Mouse (Mus musculus) retina, postnatal 7 days (tissue): ENCODE measurements around the gene Tmem132d.

Experiments used
- DNase-seq: peaks from one replicate; pipeline ENCODE4 v3.0.0-alpha.2; 2012; ENCODE audit warnings: low read depth, low spot score

The Tmem132d gene

GRCm38 (mm10) chr5:128432916-128433315, at the start of gene Tmem132d:
Gene Tmem132d, minus strand, starts transcription at chr5:128433077.
- DNase-seq: no peak

- DNase-seq: no peak
Observed at GRCm38 (mm10) chr5:128480816-128481215, 47.9 kb upstream of the Tmem132d start.

DNA sequence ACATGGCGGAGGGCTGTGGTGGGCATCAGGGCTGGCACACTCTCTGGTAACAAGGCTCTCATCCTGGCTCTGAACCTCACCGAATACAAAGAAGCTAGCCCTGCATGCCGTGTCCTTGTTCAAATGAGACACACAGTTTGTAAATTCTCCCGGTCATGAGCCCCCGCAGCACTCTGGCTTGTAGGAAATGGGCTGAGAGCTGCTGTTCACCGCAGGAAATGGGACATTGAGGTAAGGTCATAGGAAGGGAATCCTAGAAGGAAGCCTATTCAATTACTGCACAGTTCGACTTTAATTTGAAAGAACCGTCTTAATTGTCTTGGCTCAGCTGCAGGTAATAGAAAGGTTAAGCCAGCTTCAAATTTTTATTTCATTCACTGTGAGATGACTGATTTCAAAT, 42.5 kb upstream of the Tmem132d start:
- no peak for DNase-seq

- DNase-seq: no peak
Observed at GRCm38 (mm10) chr5:128469812-128470211, 36.9 kb upstream of the Tmem132d start.

- no peak for DNase-seq
Observed at GRCm38 (mm10) chr5:128464514-128464913, 31.6 kb upstream of the Tmem132d start.

DNA sequence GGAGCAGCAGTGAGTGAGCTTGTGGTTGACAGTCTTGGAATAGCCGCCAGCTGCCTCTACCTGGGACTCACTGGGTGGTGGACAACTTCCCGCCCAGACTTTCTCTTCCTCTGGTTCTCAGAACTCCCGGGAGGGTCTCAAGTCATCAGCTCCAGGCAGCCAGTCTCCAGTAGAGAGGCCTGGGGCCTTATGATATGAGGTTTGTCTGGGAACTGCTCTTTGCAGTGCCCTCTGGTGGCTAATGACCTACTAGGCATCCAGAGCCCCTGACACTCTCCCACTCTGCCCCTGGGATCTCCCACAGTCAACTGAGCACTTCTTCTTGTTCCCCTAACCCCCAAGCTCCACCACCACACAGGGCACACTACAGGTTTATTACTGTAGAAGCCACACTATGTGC, 27.7 kb upstream of the Tmem132d start:
- no peak for DNase-seq

DNA sequence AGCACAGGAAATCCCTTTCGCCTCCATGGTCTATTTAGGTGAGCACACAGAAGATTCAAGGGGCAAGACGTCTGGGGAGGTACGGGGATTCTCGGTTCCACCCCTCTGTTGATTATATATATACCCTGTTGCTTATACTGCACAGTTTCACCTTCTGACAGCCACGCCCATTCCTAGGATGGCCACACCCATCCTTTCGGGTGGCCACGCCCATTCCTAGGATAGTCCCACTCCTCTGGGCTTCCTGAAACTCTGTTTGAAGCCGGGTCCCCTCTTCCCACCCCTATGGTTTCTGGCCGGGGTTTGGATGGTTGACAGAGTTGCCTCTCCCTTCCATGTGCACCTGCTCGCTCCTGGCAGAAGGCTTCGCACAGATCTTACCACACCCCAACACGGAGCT, 22.9 kb upstream of the Tmem132d start:
- no peak for DNase-seq

- no peak for DNase-seq
Observed at GRCm38 (mm10) chr5:128452196-128452595, 19.3 kb upstream of the Tmem132d start.

- DNase-seq: no peak
Observed at GRCm38 (mm10) chr5:128450808-128451207, 17.9 kb upstream of the Tmem132d start.

GRCm38 (mm10) chr5:128444876-128445275, 12.0 kb upstream of the Tmem132d start:
- no peak for DNase-seq

DNA sequence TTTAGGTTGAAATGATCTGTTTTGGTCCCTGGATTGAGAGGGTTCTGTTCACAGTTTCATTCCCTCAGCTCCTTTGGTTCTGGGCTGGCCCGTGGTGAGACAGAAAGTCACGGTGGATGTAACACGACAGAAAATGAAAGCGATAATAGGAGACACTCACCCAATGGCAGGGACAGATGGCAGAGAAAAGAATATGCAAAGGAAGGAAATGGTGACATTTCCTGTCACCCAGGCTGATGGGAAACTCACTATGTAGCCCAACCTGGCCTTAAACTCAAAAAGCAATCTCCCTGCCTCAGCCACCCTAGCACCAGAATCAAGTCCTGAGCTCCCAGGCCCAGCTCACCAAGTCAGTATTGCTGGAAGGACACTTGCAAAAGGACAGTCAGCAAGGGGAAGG, 11.0 kb upstream of the Tmem132d start:
- DNase-seq: no peak

GRCm38 (mm10) chr5:128441121-128441520, 8.2 kb upstream of the Tmem132d start:
- DNase-seq: no peak

DNA sequence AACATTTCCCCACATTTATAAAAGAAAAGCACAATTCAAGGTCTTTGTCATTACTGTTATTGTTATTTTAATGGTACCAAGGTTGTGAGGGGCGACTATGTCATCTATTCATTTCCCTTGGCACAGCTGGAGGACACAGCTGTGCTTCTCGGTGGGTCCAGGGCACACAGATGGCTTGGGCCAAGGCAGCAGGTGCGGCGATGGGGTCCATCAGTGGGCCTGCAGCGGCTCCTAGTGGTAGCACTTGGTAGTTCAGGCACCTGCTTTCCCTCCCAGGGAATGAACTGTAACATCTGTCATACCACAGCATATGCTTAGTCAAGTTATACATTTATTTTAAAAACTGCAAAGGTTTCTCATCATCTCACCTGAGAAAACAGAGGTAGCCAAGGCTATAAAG, 7.0 kb upstream of the Tmem132d start:
- DNase-seq: peak; percentile 52

- DNase-seq: no peak
Observed at GRCm38 (mm10) chr5:128438078-128438477, 5.2 kb upstream of the Tmem132d start.

DNA sequence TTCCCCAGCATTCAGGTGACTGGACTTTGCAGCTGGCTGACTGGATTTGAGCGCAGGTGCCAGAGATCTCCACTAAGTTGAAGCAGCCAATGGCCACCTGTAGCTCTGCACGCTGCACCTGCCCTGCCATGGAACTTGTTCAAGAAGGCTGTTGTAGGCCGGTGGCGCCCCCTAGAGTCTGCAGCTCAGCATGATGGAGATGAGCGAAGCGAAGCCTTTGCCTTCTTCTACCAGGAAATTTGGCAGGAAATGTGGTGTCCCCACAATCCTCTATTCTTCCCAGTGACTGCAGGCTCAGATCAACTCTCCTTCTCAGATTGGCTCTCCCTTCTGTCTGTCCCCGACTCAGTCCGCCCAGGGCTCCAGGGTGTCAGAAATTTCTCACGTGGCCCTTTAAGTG, 4.0 kb upstream of the Tmem132d start:
- peak; percentile 62 for DNase-seq

GRCm38 (mm10) chr5:128435683-128436082, 2.8 kb upstream of the Tmem132d start:
- no peak for DNase-seq

GRCm38 (mm10) chr5:128433786-128434185, 909 bp upstream of the Tmem132d start:
- DNase-seq: no peak

DNA sequence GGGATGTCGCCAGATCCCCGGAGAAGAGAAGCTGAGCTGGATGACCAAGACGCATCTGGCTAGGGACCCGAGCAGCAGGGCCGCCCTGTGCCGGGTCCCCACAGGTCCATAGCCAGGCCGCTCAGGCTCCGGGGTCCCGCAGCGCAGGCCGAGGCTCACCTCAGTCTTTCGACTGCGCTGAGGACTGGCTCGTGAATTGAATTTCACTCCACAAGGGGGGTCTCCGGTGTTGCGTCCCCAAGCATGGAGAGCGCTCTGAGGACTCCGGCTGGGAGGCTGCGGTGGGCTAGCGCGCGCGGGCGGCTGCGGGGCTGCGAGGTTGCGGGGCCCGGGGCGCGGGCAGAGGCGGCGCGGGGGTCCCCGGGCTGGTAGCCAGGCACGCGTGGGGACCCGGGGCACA, 455 bp downstream of the Tmem132d start:
- no peak for DNase-seq

DNA sequence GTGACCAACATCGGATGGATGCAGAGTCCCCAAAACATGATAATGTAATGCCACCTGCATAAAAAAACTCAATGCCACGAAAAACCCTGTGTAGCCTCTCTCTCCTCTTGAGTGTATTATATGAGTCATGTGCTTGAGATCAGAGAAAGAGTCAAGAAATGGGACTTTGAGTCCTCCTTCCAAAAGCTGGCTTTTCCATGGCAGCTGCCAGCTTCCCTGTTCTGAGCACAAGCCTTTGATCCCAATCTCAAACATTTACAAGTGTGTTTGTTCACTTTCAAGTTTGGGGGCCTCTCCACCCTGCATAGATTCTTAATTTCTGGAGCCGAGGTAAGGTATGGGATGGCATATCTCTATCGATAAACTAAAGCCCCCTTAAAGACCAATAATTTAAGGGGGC, 8.2 kb downstream of the Tmem132d start:
- DNase-seq: no peak

DNA sequence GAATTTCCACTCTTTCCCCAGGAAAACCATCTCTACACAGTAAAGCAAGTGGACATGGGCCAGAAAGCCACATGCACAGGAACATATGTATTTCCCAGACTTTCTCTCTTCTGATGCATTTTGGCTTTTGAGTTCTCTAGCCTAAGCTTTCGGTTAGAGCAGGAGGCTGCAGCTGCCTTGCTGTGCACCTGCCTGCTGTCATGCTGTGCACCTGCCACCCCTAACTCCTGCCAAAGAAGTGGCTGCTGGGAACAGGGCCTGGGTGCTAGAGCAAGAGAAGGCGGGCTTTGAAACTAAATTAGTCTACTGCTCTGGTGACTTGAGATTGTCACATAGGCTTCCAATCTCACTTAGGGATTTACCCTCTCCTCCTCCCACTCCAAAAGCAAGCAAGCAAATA, 8.7 kb downstream of the Tmem132d start:
- no peak for DNase-seq

DNA sequence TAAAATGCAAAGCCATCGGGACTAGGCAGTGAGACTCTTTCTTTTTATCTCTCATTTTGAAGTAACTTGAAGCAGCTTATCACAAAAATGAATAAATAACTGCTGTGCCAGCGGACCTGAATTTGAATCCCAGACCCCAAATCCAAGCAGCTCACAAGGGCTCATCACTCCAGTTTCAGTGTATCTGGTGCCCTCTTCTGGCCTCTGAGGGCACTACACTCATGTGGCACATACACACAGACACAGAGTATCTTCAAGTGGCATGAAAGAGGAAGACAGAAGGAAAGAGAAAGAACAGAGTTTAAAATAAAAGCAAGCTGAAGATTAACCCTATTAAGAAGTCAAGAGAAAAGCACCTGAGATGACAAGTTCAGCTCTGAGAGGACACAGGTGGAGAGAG, 10.8 kb downstream of the Tmem132d start:
- no peak for DNase-seq

- DNase-seq: no peak
Observed at GRCm38 (mm10) chr5:128418149-128418710, 14.6 kb downstream of the Tmem132d start.

DNA sequence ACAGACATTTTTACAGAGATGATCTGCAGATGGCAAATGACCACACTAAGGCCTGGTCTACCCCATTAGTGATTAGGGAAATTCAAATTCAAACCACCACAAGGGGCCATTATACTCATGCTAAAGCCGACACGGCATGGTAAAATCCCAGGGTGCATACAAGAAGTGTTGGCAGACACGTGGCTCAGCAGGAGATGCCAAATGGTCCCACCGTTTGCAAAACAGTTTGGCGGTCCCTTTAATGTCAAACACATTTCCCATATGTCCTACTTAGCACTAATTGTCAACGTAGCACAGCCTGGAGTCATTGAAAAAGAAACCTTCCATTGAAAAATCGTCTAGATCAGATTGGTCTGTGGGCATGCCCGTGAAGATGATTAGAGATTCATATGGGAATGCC, 18.8 kb downstream of the Tmem132d start:
- DNase-seq: no peak

DNA sequence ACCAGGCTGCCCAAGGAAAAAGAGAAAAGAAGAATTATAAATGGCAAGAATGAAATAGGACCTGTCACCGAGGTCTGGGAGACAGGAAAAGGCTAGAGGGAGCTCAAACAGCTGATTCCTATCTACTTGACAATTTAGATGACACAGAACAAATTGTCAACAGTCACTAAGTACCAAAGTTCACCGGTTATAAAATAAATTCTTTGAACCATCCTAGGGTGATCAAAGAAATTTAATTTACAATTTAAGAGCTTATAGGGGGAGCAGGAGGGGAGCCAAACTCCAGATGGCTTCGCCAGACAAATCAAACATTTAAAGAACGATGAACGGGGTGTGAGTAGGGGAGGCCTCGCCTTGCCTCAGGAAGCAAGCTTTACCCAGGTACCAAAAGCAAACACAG, 20.6 kb downstream of the Tmem132d start:
- DNase-seq: no peak
